Mouse (Mus musculus): ENCODE results near the gene Heatr5a. TPM values are rescaled to one million over a fixed set of nuclear protein-coding genes. Genes with fewer than 3 reads are reported as not detected.

Gene Heatr5a
- total RNA-seq, 2 experiments from 2014 or later = 8.9 to 9.8 TPM

Other genes starting within 250 kb of the Heatr5a start
- 10 to 100 TPM; 87.0 to 87.2 TPM for gene Hectd1, start 141.8 kb downstream of the Heatr5a start, total RNA-seq (2021)
- 10 to 100 TPM; 10.5 to 13.3 TPM for gene Dtd2, start 35.2 kb upstream of the Heatr5a start, total RNA-seq (2021)
- not detected for gene Gpr33, start 56.7 kb upstream of the Heatr5a start, total RNA-seq (2021)
- 1 to 10 TPM; 4.7 to 6.1 TPM for gene Nubpl, start 126.4 kb upstream of the Heatr5a start, total RNA-seq (2021)

All from layer of hippocampus, postnatal 10 days (tissue).